Mouse (Mus musculus) bone marrow, adult 2 months (tissue): ENCODE data around the gene Olfr558. TPM values are rescaled to one million over a fixed set of nuclear protein-coding genes. Genes with fewer than 3 reads are reported as not detected.

Source experiments
- H3K27ac ChIP-seq: fragments of 200-500 bp; 2 replicates; pipeline ENCODE4 v1.5.1; 2012; ENCODE audit warnings: low read depth, mild to moderate bottlenecking, control low read depth, inconsistent platforms, low read length; ENCODE audit not compliant: control insufficient read depth, poor library complexity, insufficient read depth
- H3K4me1 ChIP-seq: fragments of 200-500 bp; 2 replicates; pipeline ENCODE4 v1.6.1; 2011; ENCODE audit warnings: low read length; ENCODE audit not compliant: control insufficient read depth, insufficient read depth
- H3K4me3 ChIP-seq: fragments of 200-500 bp; replicated peaks from 2 replicates; pipeline ENCODE3; 2011; ENCODE audit warnings: mild to moderate bottlenecking, low read depth, low read length, control low read depth; ENCODE audit not compliant: control insufficient read depth
- CTCF ChIP-seq: fragments of 200-500 bp; IDR thresholded peaks from 2 replicates; pipeline ENCODE4 v1.5.1; 2011; ENCODE audit warnings: low read length, control low read depth; ENCODE audit not compliant: control insufficient read depth, insufficient read depth
- POLR2A ChIP-seq: fragments of 200-500 bp; IDR thresholded peaks from 2 replicates; pipeline ENCODE4 v1.6.1; 2011; ENCODE audit warnings: low read depth, mild to moderate bottlenecking, control low read depth, low read length, borderline replicate concordance; ENCODE audit not compliant: control insufficient read depth
- WGBS: fragments of 180-500 bp; shearing (Covaris S2); methylation state at CpG from one replicate; pipeline ENCODE4 v1.1.7; 2018; 5-methylcytosine and 5-hydroxymethylcytosine counted together
- polyA plus RNA-seq: library from polyadenylated mRNA; stranded (reverse); fragments of >200 nt; gene quantifications from 2 replicates; pipeline ENCODE4 v1.2.4, GENCODE M21; 2011; ENCODE audit warnings: low replicate concordance; ENCODE audit not compliant: missing spikeins, insufficient read depth, insufficient read length

Olfr558 gene
- polyA plus RNA-seq, 1 experiment: not detected

DNA sequence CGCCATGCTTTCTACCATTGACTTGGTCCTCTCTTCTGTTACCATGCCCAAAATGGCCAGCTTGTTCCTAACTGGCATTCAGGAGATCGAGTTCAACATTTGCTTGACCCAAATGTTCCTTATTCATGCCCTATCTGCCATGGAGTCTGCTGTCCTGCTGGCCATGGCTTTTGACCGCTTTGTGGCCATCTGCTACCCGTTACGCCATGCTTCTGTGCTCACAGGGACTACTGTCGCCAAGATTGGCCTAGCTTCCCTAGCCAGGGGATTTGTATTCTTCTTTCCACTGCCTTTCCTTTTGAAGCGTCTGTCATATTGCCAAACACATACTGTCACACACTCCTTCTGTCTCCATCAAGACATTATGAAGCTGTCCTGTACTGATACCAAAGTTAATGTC, 3.6 kb upstream of the Olfr558 start:
- 82% methylated on average over 7 of the region's 7 CpGs for WGBS
- H3K27ac ChIP-seq: no peak overlapping the region
- TF ChIP-seq CTCF (no peak), POLR2A (no peak)
- no peak overlapping the region for H3K4me3 ChIP-seq
- H3K4me1 ChIP-seq: no peaks in the 10 kb centered on the region

DNA sequence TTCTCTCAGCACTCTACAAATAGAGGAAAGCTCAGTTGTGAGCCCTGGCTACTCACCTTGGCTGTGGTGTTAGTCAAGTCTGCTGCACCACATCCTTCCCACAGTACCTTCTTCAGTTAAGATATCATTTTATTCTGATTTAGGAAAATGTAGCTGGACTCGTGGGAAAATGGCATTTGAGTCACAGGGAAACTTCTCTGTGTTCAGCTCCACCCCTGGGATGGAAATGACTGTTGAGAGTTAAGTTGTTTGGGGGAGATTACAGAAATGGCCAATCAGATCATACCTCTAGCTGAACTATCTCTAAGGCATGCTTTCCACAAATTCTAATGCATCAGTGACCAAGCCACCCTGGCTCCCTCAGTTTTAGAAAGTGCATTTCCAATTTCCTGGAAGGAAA, 17.0 kb downstream of the Olfr558 start, which contains the start of gene Olfr33:
Olfr33 (minus strand) TSS at position 101 of the 400 bp plus-strand sequence.
- 36% methylated on average over 1 of the region's 1 CpGs for WGBS
- TF ChIP-seq POLR2A: no peak
- no peak for TF ChIP-seq CTCF
- H3K4me3 ChIP-seq: no peak within 1 kb of the TSS
- H3K4me1 ChIP-seq: no peaks in the 10 kb centered on the region; the same call in 1 of the 2 replicates
- H3K27ac ChIP-seq: no peak within 1 kb of the TSS

DNA sequence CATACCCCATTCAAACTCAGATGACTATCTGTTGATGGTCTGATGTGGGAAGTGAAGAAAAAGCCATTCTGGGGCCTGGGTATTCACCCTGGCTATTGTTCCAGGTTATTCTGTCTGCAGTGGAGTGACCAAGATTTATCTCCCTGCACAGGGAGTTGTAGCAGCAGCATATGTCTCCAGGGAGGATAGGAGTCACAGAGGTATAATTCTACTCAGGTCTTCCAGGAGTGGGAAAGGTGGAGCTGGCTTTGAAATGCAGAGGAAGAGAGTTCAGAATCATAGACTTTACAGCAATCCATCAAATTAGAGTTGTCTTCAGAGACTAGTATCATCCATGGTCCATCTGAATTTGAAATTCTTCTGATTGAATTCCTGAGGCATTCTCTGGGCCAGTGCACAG, 25.4 kb downstream of the Olfr558 start, which contains the start of gene Olfr559:
Olfr559 (minus strand) TSS at position 101 of the 400 bp plus-strand sequence.
- H3K4me3 ChIP-seq: no peak within 1 kb of the TSS
- no peak within 1 kb of the TSS for H3K27ac ChIP-seq
- H3K4me1 ChIP-seq: no peaks in the 10 kb centered on the region
- TF ChIP-seq POLR2A (no peak), CTCF (no peak)

DNA sequence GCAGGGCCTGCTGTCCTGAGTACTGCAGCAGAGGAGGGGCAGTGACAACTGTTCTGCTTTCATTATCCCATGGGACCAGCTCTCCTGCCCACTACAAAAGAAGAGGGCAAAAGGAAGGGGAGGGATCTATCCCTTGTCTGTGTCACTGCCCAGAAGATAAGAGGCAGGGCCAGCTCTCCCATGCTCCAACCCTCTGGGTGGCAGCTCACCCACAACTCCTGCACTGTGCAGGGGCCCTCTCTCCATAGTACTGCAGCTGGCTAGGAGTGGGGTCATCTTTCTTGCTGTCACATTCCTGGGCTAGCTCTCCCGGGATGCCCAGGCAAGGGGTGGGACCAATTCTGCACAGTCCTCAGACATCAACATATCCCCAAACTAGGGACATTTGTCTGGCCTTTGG, 31.8 kb downstream of the Olfr558 start:
- Histone ChIP-seq H3K4me3 (no peak overlapping the region), H3K4me1 (no peaks in the 10 kb centered on the region), H3K27ac (no peak overlapping the region)
- 52% methylated on average over 1 of the region's 1 CpGs for WGBS
- no peak for TF ChIP-seq POLR2A
- no peak for TF ChIP-seq CTCF

DNA sequence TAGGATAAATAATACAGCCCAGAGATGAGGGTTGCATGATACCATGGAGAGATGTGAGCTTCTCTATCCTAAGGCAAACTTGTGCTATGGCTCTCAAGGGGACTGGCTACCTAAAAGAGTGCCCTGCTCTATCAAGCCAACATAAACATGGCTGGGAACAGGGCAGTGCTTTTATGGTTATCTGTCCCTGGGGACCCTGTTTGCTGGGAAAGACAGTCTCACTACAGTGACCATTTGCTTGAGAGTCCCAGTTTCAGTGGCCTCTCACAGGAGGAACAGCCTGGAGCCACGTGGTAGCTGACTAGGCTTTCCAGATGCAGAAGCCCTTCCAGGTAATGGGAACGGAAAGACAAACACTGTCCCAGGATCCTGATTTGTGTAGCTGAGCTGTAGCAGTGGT, 35.7 kb downstream of the Olfr558 start:
- Histone ChIP-seq H3K4me1 (no peaks in the 10 kb centered on the region), H3K4me3 (no peak overlapping the region), H3K27ac (no peak overlapping the region)
- 56% methylated on average over 2 of the region's 2 CpGs for WGBS
- TF ChIP-seq POLR2A (no peak), CTCF (no peak)

DNA sequence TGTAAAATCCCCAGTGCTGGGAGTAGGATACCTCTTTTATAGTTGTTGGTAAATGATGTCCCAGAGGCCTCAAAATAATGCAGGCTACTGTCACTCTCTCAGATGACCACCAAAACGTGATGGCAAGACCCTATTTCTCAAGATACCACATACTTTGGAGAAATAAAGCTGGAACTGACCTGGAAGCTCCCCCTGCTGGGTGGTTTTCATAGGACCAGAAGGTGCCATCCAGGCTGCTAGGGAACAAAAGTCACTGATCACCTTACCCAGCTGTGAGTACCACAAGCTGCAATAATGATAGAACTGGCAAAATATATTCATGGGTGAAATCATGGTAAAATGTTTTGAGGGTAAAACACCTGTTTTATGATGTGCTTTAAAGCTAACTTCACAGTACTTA, 50.1 kb downstream of the Olfr558 start:
- Histone ChIP-seq H3K27ac (no peak overlapping the region), H3K4me3 (no peak overlapping the region), H3K4me1 (no peaks in the 10 kb centered on the region)
- WGBS: 3% methylated on average over 1 of the region's 1 CpGs
- TF ChIP-seq CTCF: no peak
- TF ChIP-seq POLR2A: no peak

DNA sequence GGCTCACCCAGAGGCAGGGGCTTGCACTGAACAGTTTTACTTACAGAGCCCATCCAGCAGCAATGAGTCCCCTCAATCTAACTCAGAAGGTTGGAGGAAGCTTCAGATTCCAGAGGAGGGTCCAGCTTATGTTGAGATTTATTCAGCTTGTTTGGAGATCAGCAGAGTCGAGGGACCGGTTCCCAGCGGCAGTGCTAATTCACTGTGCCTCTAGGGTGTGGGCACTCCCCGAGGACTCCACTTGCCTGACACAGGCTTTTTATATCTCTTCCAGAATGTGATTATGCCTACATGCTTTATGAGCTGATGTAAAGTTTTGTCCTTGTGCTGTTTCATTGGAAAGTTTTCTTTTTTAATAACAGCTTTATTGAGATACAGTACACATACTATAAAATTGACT, 57.3 kb downstream of the Olfr558 start, which contains the start of the genes Olfr560 and Olfr78:
Olfr560 (minus strand) TSS at position 101 of the 400 bp plus-strand sequence.
Olfr78 (minus strand) TSS at position 206 of the 400 bp plus-strand sequence.
- 83% methylated on average over 4 of the region's 4 CpGs for WGBS

More for the DNA sequence above, 57.3 kb downstream of the Olfr558 start, which contains the start of the genes Olfr560 and Olfr78:
- Histone ChIP-seq H3K27ac (no peak within 1 kb of the TSS), H3K4me3 (no peak within 1 kb of the TSS), H3K4me1 (no peaks in the 10 kb centered on the region)
- TF ChIP-seq POLR2A: no peak
- TF ChIP-seq CTCF: no peak

Other genes starting within 250 kb of the Olfr558 start
- gene Olfr543, start 220.5 kb upstream of the Olfr558 start, polyA plus RNA-seq: not detected in 2 replicates
- not detected in 2 replicates for gene Olfr544, start 213.9 kb upstream of the Olfr558 start, polyA plus RNA-seq
- gene Olfr545, start 202.6 kb upstream of the Olfr558 start, polyA plus RNA-seq: not detected in 2 replicates
- gene Olfr547, start 167.5 kb upstream of the Olfr558 start, polyA plus RNA-seq: not detected in 2 replicates
- gene Olfr548-ps1, start 161.3 kb upstream of the Olfr558 start, polyA plus RNA-seq: not detected in 2 replicates
- not detected in 2 replicates for gene Olfr549, start 152.3 kb upstream of the Olfr558 start, polyA plus RNA-seq
- 9.0 and 11.8 TPM in 2 replicates for gene Trim21, start 136.7 kb upstream of the Olfr558 start, polyA plus RNA-seq
- gene Olfr550, start 130.8 kb upstream of the Olfr558 start, polyA plus RNA-seq: not detected in 2 replicates
- not detected in 2 replicates for gene Olfr551, start 110.3 kb upstream of the Olfr558 start, polyA plus RNA-seq
- not detected in 2 replicates for gene Olfr552, start 104.4 kb upstream of the Olfr558 start, polyA plus RNA-seq
- gene Olfr553, start 84.0 kb upstream of the Olfr558 start, polyA plus RNA-seq: not detected in 2 replicates
- gene Olfr554, start 63.8 kb upstream of the Olfr558 start, polyA plus RNA-seq: 0.90 TPM in 1 of 2 replicates, not detected in the other
- gene Olfr555, start 43.4 kb upstream of the Olfr558 start, polyA plus RNA-seq: not detected in 2 replicates
- gene Olfr556, start 37.3 kb upstream of the Olfr558 start, polyA plus RNA-seq: not detected in 2 replicates
- 2.1 and 3.7 TPM in 2 replicates for gene Trim68, start 14.9 kb upstream of the Olfr558 start, polyA plus RNA-seq
- not detected in 2 replicates for gene Olfr557, start 6.3 kb upstream of the Olfr558 start, polyA plus RNA-seq
- not detected in 2 replicates for gene Olfr33, start 16.9 kb downstream of the Olfr558 start, polyA plus RNA-seq
- gene Olfr559, start 25.3 kb downstream of the Olfr558 start, polyA plus RNA-seq: not detected in 2 replicates
- gene Olfr560, start 57.2 kb downstream of the Olfr558 start, polyA plus RNA-seq: not detected in 2 replicates
- 0.29 TPM in 1 of 2 replicates, not detected in the other for gene Olfr78, start 57.3 kb downstream of the Olfr558 start, polyA plus RNA-seq
- gene Olfr561, start 69.0 kb downstream of the Olfr558 start, polyA plus RNA-seq: not detected in 2 replicates
- gene Olfr564, start 101.3 kb downstream of the Olfr558 start, polyA plus RNA-seq: not detected in 2 replicates
- gene Olfr566, start 156.6 kb downstream of the Olfr558 start, polyA plus RNA-seq: not detected in 2 replicates
- not detected in 2 replicates for gene Olfr568, start 174.9 kb downstream of the Olfr558 start, polyA plus RNA-seq
- not detected in 2 replicates for gene Olfr569, start 188.7 kb downstream of the Olfr558 start, polyA plus RNA-seq
- gene Olfr570, start 192.4 kb downstream of the Olfr558 start, polyA plus RNA-seq: not detected in 2 replicates
- 0.90 and 1.1 TPM in 2 replicates for gene Olfr571, start 215.3 kb downstream of the Olfr558 start, polyA plus RNA-seq
- gene Olfr572, start 222.2 kb downstream of the Olfr558 start, polyA plus RNA-seq: not detected in 2 replicates
- gene Olfr573-ps1, start 240.4 kb downstream of the Olfr558 start, polyA plus RNA-seq: not detected in 2 replicates
- not detected in 2 replicates for gene Olfr574, start 246.3 kb downstream of the Olfr558 start, polyA plus RNA-seq